Mouse (Mus musculus) heart, adult 2 months (tissue): ENCODE data around the gene 1700020A23Rik.

Experiments used
- EP300 ChIP-seq: fragments of 200-500 bp; IDR thresholded peaks from 2 replicates; pipeline ENCODE4 v1.6.1; 2011; ENCODE audit warnings: low read depth, low read length, control low read depth; ENCODE audit not compliant: insufficient read depth
- POLR2A ChIP-seq: fragments of 200-500 bp; IDR thresholded peaks from 2 replicates; pipeline ENCODE4 v1.6.1; 2011; ENCODE audit warnings: mild to moderate bottlenecking, low read depth, low read length, control low read depth; ENCODE audit not compliant: insufficient read depth

- TF ChIP-seq EP300 = no peak
- TF ChIP-seq POLR2A = no peak
Observed at GRCm38 (mm10) chr2:130383895-130384294, 21.2 kb upstream of the 1700020A23Rik start.
